Mouse (Mus musculus): ENCODE results near the gene 4930442H23Rik. TPM values are rescaled to one million over a fixed set of nuclear protein-coding genes. Genes with fewer than 3 reads are reported as not detected.
"Not testable (repeated sequence)": the region's sequence is repeated elsewhere in the genome, so short reads cannot be mapped to it uniquely, and the experiment has no call there.

Gene 4930442H23Rik
- polyA plus RNA-seq (2012; rRNA removed): not detected in 2 replicates

DNA sequence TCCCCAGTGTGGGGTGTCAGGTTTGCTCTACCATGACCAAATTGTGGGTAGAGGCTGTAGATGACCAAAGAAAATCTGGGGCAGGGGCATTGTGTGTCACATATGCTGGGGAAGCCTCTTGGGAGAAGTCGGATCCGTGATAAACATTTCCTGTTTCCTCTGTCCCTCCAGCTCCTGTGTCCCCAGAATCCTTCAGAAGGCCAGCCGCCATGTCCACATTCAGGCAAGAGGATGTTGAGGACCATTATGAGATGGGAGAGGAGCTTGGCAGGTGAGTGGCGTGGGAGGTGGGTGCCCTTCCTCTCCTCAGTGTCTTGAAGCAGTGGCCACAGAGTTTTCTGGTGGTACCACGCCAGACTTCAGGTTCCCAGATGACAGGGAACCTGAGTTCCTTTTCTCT is at the start of gene 4930442H23Rik:
TSS of gene 4930442H23Rik (minus strand) at position 45 of the 400 bp plus-strand sequence.
- Histone ChIP-seq H3K4me1 (ENCODE audit: control insufficient read depth, insufficient read depth, low read length) (peaks cover 8% of the 10 kb centered on the region), H3K27ac (ENCODE audit: insufficient read depth, low read length) (peak within 1 kb of the TSS; percentile 44; the same call in 1 of the 2 replicates), H3K4me3 (replicated peaks; ENCODE audit: insufficient read depth, low read depth, low read length) (peak within 1 kb of the TSS; percentile 77), H3K27me3 (ENCODE audit: control insufficient read depth, insufficient read depth, low read length) (no peaks in the 10 kb centered on the region)
- 80% methylated on average over 5 of the region's 5 CpGs for WGBS
- DNase-seq: no peak
- TF ChIP-seq POLR2A (IDR thresholded peaks at IDR 0.05; ENCODE audit: borderline replicate concordance, insufficient read depth, low read length) (no peak), CTCF (IDR thresholded peaks at IDR 0.05; ENCODE audit: borderline replicate concordance, insufficient read depth, low read depth, low read length) (no peak)

DNA sequence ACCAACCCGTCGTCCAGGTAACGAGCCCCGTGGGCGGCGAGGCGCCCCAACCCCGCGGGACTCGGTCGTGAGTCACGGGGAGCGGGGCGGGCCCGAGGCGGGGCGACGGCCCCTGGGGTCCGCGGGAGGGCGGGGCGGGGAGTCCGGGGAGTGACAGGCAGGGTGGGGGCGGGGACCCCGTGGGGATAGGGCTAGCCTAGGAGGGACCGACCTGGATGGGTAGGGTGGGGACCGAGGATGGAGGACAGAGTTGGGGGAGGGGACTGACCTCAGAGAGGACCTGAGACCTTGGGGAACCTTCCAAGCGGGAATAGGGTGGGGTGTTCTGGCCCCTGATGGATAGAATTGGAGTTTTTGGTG is 49.6 kb upstream of the 4930442H23Rik start:
- Histone ChIP-seq H3K4me1 (ENCODE audit: control insufficient read depth, insufficient read depth, low read length) (peaks cover 18% of the 10 kb centered on the region; the same call in 1 of the 2 replicates), H3K27me3 (ENCODE audit: control insufficient read depth, insufficient read depth, low read length) (no peaks in the 10 kb centered on the region), H3K4me3 (replicated peaks; ENCODE audit: insufficient read depth, low read depth, low read length) (peak overlapping the region; percentile 85), H3K27ac (ENCODE audit: insufficient read depth, low read length) (no peak overlapping the region; the same call in 1 of the 2 replicates)
- DNase-seq: no peak
- WGBS: under 1% methylated on average over 28 of the region's 28 CpGs
- TF ChIP-seq CTCF (IDR thresholded peaks at IDR 0.05; ENCODE audit: borderline replicate concordance, insufficient read depth, low read depth, low read length) (no peak), POLR2A (IDR thresholded peaks at IDR 0.05; ENCODE audit: borderline replicate concordance, insufficient read depth, low read length) (no peak)

DNA sequence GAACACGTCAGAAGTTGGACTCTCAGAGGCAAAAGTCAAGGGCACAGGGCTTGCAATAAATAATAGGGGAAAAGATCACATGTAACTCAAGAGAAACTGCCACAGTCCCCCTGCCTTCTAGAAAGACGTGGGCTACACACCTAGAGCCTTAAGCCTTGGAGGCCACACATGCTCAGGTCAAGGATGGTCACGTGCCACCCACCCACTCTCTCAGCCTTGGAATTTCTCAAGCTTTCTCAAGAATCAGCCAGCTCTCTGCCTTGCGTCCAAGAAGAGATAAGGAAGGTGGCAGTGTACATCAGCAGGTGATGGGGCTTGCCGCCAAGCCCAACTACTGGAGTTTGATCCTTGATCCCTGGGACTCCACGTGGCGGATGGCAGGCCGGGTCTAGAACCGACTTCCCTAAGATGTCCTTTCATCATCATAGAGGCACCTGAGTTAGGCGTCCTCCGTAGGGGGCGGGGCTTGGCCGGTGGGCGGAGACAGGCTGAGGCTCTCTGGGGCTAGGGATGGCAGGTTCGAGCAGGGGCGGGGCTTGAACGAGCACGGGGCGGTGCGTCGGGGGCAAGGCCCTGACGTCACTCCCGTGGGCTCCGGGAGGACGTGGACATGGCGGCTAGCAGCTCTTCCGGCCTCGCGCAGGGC is 49.1 kb upstream of the 4930442H23Rik start, which contains the start of gene Zfr2:
TSS of gene Zfr2 (plus strand) at position 576 of the 646 bp plus-strand sequence.
- Histone ChIP-seq H3K27me3 (ENCODE audit: control insufficient read depth, insufficient read depth, low read length) (no peaks in the 10 kb centered on the region), H3K4me3 (replicated peaks; ENCODE audit: insufficient read depth, low read depth, low read length) (peak within 1 kb of the TSS; percentile 85), H3K4me1 (ENCODE audit: control insufficient read depth, insufficient read depth, low read length) (peaks cover 18% of the 10 kb centered on the region; the same call in 1 of the 2 replicates), H3K27ac (ENCODE audit: insufficient read depth, low read length) (peak within 1 kb of the TSS; percentile 17; the same call in 1 of the 2 replicates)
- 8% methylated on average over 29 of the region's 29 CpGs for WGBS
- TF ChIP-seq POLR2A (IDR thresholded peaks at IDR 0.05; ENCODE audit: borderline replicate concordance, insufficient read depth, low read length) (peak; percentile 82), CTCF (IDR thresholded peaks at IDR 0.05; ENCODE audit: borderline replicate concordance, insufficient read depth, low read depth, low read length) (no peak)
- peak; percentile 95 to 96 for DNase-seq

DNA sequence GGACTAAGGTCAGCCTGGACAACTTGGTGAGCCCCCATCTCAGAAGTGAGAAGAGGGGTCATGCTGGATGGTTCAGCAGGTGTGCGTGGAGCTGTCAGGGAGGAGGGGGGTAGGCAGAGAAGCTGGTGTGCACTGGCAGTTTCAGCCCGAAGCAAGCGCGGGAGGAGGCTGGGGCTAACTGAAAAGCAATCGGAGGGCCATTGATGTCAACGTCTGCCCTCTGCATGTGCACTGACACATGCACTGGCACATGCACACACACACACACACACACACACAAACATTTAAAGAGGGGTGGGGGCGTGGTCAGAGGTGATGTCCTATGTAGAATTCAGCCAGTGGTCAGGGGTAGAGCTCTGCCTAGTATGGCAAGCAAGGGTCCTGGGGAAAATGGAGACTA is 47.8 kb upstream of the 4930442H23Rik start:
- peaks cover 18% of the 10 kb centered on the region; the same call in 1 of the 2 replicates for H3K4me1 ChIP-seq (ENCODE audit: control insufficient read depth, insufficient read depth, low read length)
- peak overlapping the region; percentile 48 for H3K4me3 ChIP-seq (replicated peaks; ENCODE audit: insufficient read depth, low read depth, low read length)
- 34% methylated on average over 7 of the region's 7 CpGs for WGBS
- no peaks in the 10 kb centered on the region for H3K27me3 ChIP-seq (ENCODE audit: control insufficient read depth, insufficient read depth, low read length)
- no peak for TF ChIP-seq POLR2A (IDR thresholded peaks at IDR 0.05; ENCODE audit: borderline replicate concordance, insufficient read depth, low read length)
- TF ChIP-seq CTCF (IDR thresholded peaks at IDR 0.05; ENCODE audit: borderline replicate concordance, insufficient read depth, low read depth, low read length): no peak
- peak overlapping the region; percentile 53; the same call in 1 of the 2 replicates for H3K27ac ChIP-seq (ENCODE audit: insufficient read depth, low read length)
- DNase-seq: no peak

DNA sequence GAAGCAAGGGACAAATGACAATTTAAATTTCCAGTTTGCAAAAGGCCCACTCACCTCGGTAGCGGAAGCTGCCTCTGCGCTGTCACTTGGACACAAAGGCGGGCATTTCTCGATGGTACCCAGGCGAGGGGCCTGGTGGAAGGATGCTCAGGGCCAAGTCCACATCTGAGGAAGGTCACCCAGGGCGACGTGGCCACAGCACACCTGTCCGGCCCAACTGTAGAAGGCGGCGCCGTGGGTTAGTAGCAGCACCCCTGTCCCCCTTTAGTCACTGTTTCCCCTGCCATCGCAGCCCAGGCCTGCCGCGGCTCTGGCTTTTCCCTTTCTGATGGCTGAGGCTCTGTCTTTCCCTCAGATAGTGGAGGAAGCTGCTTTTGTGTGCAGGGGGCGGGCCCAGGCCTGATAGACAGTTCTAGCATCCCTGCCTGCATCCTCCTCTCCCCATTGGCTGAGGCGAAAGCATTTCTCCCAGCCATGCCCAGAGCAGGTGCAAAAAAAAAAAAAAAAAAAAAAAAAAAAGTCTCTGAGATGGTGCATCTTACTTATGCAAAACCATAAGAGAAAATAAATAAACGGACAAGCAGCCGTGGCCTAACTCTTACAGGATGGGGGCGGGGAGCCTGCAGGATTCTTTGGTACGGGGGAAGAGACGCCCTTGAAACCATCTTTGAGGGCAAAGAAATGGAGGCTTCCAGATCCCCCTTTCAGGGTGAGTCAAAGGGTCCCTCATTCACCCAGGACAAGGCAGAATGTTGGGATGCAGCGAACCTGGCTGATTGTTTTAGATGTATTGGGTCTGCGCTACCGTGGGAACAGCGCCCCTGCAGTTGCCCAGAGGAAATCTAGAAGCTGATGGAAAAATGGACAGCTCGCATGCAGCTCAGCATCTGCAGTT is 47.0 kb upstream of the 4930442H23Rik start, which contains the start of gene Atcay:
TSS of gene Atcay (minus strand) at position 396 of the 895 bp plus-strand sequence.
- peak; percentile 88 to 90 for DNase-seq
- WGBS: 1% methylated on average over 27 of the region's 27 CpGs
- H3K4me1 ChIP-seq (ENCODE audit: control insufficient read depth, insufficient read depth, low read length): peaks cover 18% of the 10 kb centered on the region; the same call in 1 of the 2 replicates

DNA sequence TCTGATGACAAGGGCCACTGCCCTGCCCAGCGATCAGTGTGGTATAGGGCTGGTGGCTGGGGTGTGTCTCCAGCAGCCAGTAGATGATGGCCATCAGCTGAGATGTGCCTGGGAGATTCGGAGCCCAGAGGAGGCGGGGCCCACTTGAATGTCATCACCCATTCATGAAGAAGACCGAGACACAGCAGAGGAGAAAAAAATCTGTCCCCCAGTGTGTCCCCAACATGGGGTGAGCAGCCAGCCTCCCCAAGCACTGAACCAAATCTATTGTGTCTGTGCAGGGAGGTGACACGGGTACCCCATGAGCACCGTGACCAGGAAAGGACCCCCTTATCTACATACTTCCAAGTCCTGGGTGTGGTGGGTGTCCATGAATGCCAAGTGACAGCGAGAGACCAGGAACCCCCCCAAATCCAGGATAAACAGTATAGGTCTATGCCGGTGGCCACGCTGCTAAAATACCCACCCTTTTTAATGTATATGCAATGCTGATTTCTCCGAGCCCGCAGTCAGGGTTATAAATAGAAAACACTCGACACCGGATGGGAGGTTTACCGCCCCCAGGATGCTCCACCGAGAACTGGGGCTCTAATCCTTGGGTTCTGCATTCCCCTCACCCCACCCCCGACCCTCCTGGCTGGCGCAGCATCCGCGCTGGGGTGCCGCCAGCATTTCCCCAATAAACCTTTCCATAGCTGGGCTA is 46.2 kb upstream of the 4930442H23Rik start:
- peak; percentile 53 to 55 for DNase-seq
- peak overlapping the region; percentile 79 for H3K4me3 ChIP-seq (replicated peaks; ENCODE audit: insufficient read depth, low read depth, low read length)
- TF ChIP-seq CTCF (IDR thresholded peaks at IDR 0.05; ENCODE audit: borderline replicate concordance, insufficient read depth, low read depth, low read length): no peak
- no peak for TF ChIP-seq POLR2A (IDR thresholded peaks at IDR 0.05; ENCODE audit: borderline replicate concordance, insufficient read depth, low read length)
- 3% methylated on average over 20 of the region's 20 CpGs for WGBS
- H3K27me3 ChIP-seq (ENCODE audit: control insufficient read depth, insufficient read depth, low read length): no peaks in the 10 kb centered on the region
- H3K27ac ChIP-seq (ENCODE audit: insufficient read depth, low read length): peak overlapping the region; percentile 92
- H3K4me1 ChIP-seq (ENCODE audit: control insufficient read depth, insufficient read depth, low read length): peaks cover 18% of the 10 kb centered on the region; the same call in 1 of the 2 replicates

More for the DNA sequence above, 47.0 kb upstream of the 4930442H23Rik start, which contains the start of gene Atcay:
- peak within 1 kb of the TSS; percentile 79 for H3K4me3 ChIP-seq (replicated peaks; ENCODE audit: insufficient read depth, low read depth, low read length)
- TF ChIP-seq POLR2A (IDR thresholded peaks at IDR 0.05; ENCODE audit: borderline replicate concordance, insufficient read depth, low read length) (peak; percentile 95), CTCF (IDR thresholded peaks at IDR 0.05; ENCODE audit: borderline replicate concordance, insufficient read depth, low read depth, low read length) (peak; percentile 62; the same call in 1 of the 2 replicates)
- H3K27me3 ChIP-seq (ENCODE audit: control insufficient read depth, insufficient read depth, low read length): no peaks in the 10 kb centered on the region
- peak within 1 kb of the TSS; percentile 92 for H3K27ac ChIP-seq (ENCODE audit: insufficient read depth, low read length)

DNA sequence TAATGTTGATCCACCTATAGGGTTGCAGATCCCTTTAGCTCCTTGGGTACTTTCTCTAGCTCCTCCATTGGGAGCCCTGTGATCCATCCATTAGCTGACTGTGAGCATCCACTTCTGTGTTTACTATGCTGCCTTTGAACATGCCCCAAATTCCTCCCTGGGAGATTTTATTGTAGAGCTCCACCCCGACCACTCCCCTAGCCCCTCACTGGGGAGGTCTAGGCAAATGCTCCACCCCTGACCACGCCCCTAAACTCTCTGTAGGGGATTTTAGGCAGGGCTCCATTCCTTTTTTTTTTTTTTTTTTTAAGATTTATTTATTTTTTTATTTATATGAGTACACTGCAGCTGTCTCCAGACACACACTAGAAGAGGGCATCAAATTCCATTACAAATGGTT is 40.1 kb upstream of the 4930442H23Rik start:
- WGBS: 63% methylated on average over 2 of the region's 2 CpGs
- H3K27me3 ChIP-seq (ENCODE audit: control insufficient read depth, insufficient read depth, low read length); H3K4me3 ChIP-seq (replicated peaks; ENCODE audit: insufficient read depth, low read depth, low read length); H3K27ac ChIP-seq (ENCODE audit: insufficient read depth, low read length); H3K4me1 ChIP-seq (ENCODE audit: control insufficient read depth, insufficient read depth, low read length); DNase-seq: not testable (repeated sequence)

Measured in cerebellum, adult 2 months (tissue).